Mouse (Mus musculus): ENCODE results near the gene Gse1. TPM values are rescaled to one million over a fixed set of nuclear protein-coding genes. Genes with fewer than 3 reads are reported as not detected.

The Gse1 gene
- polyA plus RNA-seq, 1 experiment from 2014 or later: 15.4 TPM

DNA sequence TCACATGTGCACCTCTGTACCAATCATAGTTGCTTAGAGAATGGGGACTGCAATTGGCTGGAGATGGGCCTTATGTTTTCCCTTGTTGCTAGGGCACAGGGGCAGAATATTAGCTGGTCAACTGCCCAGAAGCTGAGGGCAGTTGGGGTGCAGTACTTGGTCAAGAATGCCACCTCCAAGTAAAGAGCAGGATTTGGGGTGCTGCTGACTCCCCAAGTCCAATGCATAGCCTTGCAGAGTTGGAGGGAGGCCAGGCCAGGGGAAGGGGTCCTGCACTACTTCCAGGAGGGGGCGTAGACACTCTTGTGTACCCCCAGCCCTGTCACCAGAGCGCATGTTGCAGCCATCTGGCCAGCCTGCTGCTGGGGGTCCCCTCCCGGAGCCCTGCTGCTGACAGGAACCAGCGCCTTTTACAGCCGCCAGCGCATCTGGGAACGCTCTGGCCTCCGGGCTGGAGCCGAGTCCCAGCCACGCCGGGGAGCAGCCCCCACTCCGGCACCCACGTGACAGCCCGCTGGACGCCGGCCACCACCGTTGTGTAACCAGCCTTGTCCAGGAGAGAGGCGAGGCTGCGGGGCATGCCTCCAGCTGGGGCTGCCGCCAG is 37.3 kb upstream of the Gse1 start:
- ATAC-seq (ENCODE audit: low FRiP score, low read depth): peak; percentile 85
- Histone ChIP-seq H3K4me1 (replicated peaks) (peaks cover 25% of the 10 kb centered on the region), H3K9me3 (no peaks in the 10 kb centered on the region), H3K27me3 (no peaks in the 10 kb centered on the region), H3K27ac (replicated peaks) (peak overlapping the region; percentile 85), H3K9ac (no peak overlapping the region), H3K36me3 (no peaks in the 10 kb centered on the region), H3K4me2 (peak overlapping the region; percentile 54), H3K4me3 (no peak overlapping the region)
- 42% methylated on average over 18 of the region's 20 CpGs for WGBS

DNA sequence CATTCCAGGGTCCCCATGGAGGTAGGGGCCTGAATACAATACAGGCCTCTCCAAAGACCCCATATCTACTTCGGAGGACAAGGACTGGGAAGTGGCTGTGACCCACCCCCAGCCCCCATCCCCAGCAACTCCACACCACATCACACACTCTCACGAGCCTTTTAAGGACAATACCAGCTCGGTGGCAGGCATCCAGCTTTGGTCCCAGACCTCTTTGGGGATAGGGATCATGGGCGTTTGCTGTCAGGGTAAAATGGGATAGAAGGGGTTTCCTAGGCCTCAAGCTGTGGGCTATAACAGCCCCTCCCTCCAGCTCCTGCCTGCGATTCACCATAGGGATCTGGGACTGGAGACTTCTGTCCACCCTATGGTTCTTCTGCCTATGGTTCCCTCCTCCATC is 36.6 kb upstream of the Gse1 start:
- Histone ChIP-seq H3K36me3 (no peaks in the 10 kb centered on the region), H3K27me3 (no peaks in the 10 kb centered on the region), H3K4me3 (no peak overlapping the region), H3K27ac (replicated peaks) (peak overlapping the region; percentile 85; the same call in 1 of the 2 replicates), H3K9me3 (no peaks in the 10 kb centered on the region), H3K4me2 (no peak overlapping the region), H3K4me1 (replicated peaks) (peaks cover 18% of the 10 kb centered on the region), H3K9ac (no peak overlapping the region)
- ATAC-seq (ENCODE audit: low FRiP score, low read depth): no peak
- 64% methylated on average over 5 of the region's 5 CpGs for WGBS

DNA sequence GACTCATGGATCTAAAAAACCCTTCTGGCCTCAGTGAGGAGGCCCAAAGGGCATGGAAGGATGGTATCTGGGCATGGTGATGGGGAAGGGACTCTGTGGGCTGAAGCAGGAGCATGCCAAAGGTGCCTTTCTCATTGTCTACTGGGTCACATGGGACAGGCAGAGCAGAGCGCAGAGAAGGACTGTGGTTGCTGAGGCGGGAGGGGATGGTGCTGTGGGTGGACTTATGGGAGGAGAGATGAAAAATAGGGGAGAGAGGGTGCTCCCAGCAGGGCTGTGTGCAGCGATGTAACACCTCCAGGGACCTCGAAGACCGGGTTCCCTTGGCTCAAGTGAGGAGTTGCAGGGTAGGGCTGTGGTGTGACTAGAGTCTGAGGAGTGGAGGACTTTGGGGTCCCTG is 36.1 kb upstream of the Gse1 start:
- Histone ChIP-seq H3K4me3 (no peak overlapping the region), H3K4me1 (replicated peaks) (peaks cover 16% of the 10 kb centered on the region), H3K9me3 (no peaks in the 10 kb centered on the region), H3K36me3 (no peaks in the 10 kb centered on the region), H3K27me3 (no peaks in the 10 kb centered on the region), H3K27ac (replicated peaks) (no peak overlapping the region), H3K9ac (no peak overlapping the region), H3K4me2 (no peak overlapping the region)
- ATAC-seq (ENCODE audit: low FRiP score, low read depth): no peak
- 97% methylated on average over 5 of the region's 5 CpGs for WGBS

DNA sequence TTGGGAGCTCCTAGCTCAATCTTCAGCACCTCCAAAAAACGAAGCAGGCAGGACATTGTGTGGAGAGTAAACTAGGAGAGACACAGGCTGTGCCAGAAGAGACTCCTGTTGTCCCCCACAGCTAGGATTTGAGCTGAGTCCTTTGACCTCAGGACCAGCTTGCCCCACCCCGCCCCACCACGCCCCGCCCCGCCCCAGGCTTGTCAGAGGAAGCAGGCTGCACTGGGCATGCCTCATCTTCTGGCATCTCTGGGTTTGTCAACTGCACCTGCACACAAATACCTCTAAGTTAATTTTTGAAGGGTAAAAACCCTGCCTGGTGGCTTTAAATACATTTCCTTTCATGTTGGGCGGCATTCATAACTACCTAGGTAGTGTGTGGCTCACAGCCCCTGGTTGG is 26.9 kb upstream of the Gse1 start:
- Histone ChIP-seq H3K36me3 (no peaks in the 10 kb centered on the region), H3K9ac (no peak overlapping the region), H3K27ac (replicated peaks) (no peak overlapping the region), H3K4me1 (replicated peaks) (no peaks in the 10 kb centered on the region), H3K27me3 (no peaks in the 10 kb centered on the region), H3K4me3 (no peak overlapping the region), H3K9me3 (no peaks in the 10 kb centered on the region), H3K4me2 (no peak overlapping the region)
- ATAC-seq (ENCODE audit: low FRiP score, low read depth): no peak
- WGBS: 88% methylated on average over 6 of the region's 6 CpGs

DNA sequence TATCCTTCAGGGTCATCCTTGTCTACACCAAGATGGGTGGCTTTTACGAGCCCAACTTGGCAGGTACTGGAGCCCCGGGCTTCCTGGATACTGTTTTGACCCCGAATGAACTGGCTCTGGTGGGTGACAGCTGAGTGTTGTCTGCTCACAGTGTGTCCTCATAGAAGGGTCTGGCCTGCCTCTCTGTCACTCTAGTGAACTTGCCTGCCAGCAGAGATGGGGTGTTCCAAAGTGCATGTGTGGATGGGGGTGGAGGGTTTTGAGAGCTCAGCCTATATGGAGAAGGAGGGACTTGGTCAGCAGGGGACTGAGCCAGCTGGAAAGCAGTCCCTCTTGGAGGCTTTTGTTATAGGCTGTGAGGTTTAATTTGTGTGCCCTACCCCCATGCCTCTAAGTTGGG is 25.7 kb upstream of the Gse1 start:
- WGBS: 57% methylated on average over 3 of the region's 3 CpGs
- Histone ChIP-seq H3K36me3 (no peaks in the 10 kb centered on the region), H3K9ac (no peak overlapping the region), H3K4me2 (no peak overlapping the region), H3K4me1 (replicated peaks) (no peaks in the 10 kb centered on the region), H3K4me3 (no peak overlapping the region), H3K27ac (replicated peaks) (no peak overlapping the region), H3K27me3 (no peaks in the 10 kb centered on the region), H3K9me3 (no peaks in the 10 kb centered on the region)
- no peak for ATAC-seq (ENCODE audit: low FRiP score, low read depth)

DNA sequence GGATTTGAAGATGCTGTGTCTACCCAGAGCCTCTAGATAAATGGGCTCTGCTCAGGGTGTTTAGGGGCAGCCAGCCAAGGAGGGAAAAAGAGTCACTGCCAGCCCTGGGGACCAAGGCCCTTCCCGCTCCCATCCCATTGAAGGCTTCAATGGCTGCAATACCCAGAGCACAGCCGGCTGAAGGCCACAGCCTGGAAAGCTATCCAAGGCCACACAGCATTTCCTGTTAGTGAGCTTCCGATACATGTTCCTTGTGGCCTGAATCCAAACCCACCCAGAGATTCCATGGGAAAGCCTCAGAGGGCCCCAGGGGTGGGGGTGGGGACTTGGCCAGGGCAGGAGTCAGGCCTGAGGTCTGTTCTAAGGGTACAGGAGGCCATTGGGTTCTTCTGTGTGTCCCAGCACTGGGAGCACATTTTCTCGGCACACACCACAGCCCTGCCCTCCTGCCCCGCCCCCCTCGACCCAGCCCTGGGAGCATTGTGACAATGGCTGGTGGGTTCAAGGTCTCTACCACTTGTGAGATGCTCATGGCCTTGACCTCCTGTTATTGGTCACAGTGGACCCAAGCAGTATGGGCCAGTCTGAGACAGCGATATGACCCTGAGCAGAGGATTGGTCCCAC is 23.4 kb upstream of the Gse1 start:
- ATAC-seq (ENCODE audit: low FRiP score, low read depth): no peak
- Histone ChIP-seq H3K9me3 (no peaks in the 10 kb centered on the region), H3K27me3 (no peaks in the 10 kb centered on the region), H3K4me1 (replicated peaks) (no peaks in the 10 kb centered on the region), H3K4me3 (no peak overlapping the region), H3K9ac (no peak overlapping the region), H3K4me2 (no peak overlapping the region), H3K27ac (replicated peaks) (no peak overlapping the region), H3K36me3 (no peaks in the 10 kb centered on the region)
- 72% methylated on average over 7 of the region's 7 CpGs for WGBS

DNA sequence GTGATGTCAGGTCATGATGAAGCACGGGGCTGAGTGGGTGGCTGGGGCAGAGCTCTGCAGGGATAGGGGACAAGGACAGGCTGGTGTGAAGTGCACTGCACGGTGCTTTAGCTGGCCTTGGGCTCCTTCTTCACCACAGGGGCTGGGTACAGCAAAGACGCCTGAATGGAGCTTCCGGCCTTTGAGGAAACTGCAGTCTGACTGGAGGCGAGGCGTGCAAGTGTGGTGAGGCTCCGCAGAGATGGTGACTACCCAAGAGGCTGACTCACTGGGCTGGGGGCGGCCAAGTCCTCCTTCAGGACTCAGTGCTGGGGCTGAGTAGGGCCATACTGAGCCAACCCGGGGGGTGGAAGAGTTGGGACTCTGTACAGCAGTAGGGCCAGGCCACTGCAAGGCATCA is 22.3 kb upstream of the Gse1 start:
- H3K36me3 ChIP-seq: no peaks in the 10 kb centered on the region
- H3K4me1 ChIP-seq (replicated peaks): 0 out of 2 replicates have a peak, but pooled peaks cover under 1% of the 10 kb centered on the region
- H3K27me3 ChIP-seq: no peaks in the 10 kb centered on the region
- 82% methylated on average over 9 of the region's 9 CpGs for WGBS
- H3K4me2 ChIP-seq: no peak overlapping the region
- H3K27ac ChIP-seq (replicated peaks): no peak overlapping the region
- H3K9me3 ChIP-seq: no peaks in the 10 kb centered on the region
- H3K4me3 ChIP-seq: no peak overlapping the region
- no peak overlapping the region for H3K9ac ChIP-seq
- no peak for ATAC-seq (ENCODE audit: low FRiP score, low read depth)

DNA sequence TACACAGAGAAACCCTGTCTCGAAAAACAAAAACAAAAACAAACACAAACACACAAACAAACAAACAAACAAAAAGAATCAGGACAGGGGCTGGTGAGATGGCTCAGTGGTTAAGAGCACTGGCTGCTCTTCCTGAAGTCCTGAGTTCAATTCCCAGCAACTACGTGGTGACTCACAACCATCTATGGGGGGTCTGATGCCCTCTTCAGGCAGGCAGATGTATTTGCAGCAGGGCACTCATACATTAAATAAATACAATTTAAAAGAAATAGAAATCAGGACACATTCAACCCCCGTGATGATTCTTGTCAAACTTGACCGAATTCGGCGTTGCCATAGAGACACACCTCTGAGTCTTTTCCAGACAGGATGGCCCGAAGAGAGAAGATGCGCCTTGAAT is 20.9 kb upstream of the Gse1 start:
- no peak overlapping the region for H3K27ac ChIP-seq (replicated peaks)
- no peak overlapping the region for H3K9ac ChIP-seq
- no peaks in the 10 kb centered on the region for H3K36me3 ChIP-seq
- no peak overlapping the region for H3K4me2 ChIP-seq
- no peak overlapping the region for H3K4me3 ChIP-seq
- H3K4me1 ChIP-seq (replicated peaks): peaks cover 6% of the 10 kb centered on the region
- WGBS: 83% methylated on average over 8 of the region's 8 CpGs
- no peaks in the 10 kb centered on the region for H3K9me3 ChIP-seq
- no peak for ATAC-seq (ENCODE audit: low FRiP score, low read depth)
- H3K27me3 ChIP-seq: no peaks in the 10 kb centered on the region

DNA sequence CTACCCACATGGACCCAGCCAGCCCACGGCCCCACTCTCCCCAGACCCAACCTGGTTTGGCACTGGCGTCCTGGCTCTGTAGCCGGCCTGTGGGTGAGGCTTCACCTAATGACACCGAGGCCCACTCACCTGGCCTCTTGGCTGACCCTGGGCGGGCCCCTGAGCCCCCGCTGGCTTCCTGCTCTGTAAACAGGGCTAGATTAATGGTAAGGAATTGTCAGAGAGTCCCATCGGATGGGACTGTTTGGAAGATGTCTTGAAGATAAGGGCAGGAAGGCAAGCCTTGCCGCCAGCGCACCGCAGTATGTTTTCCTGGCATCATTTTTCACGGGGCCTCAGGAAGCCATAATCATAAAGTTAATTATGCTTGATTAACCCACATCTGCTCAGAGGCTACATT is 20.1 kb upstream of the Gse1 start:
- no peak overlapping the region for H3K27ac ChIP-seq (replicated peaks)
- no peaks in the 10 kb centered on the region for H3K9me3 ChIP-seq
- no peak for ATAC-seq (ENCODE audit: low FRiP score, low read depth)
- no peaks in the 10 kb centered on the region for H3K36me3 ChIP-seq
- peaks cover 6% of the 10 kb centered on the region for H3K4me1 ChIP-seq (replicated peaks)
- H3K4me3 ChIP-seq: no peak overlapping the region
- 58% methylated on average over 11 of the region's 11 CpGs for WGBS
- no peak overlapping the region for H3K9ac ChIP-seq
- H3K27me3 ChIP-seq: no peaks in the 10 kb centered on the region
- no peak overlapping the region for H3K4me2 ChIP-seq

DNA sequence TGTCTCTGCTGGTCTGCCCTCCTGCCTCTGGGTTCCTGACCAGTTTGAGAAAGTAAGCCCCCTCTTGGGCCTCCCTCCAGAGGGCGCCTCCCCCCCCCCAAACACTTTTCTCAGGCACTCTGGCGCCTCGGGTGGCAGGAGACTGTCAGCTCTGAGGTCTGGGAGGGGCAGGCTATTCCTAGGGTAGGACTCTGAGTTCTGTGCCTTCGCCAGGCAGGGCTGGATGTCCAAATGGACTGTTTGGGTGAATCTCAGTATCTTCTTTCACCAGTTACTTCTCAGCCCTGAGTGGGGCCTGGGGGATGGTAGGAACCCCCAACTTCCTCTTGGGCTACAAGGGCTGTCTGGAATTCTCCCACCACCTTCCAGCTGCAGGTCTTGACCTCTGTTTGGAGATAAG is 16.9 kb upstream of the Gse1 start:
- H3K4me3 ChIP-seq: no peak overlapping the region
- no peak overlapping the region for H3K27ac ChIP-seq (replicated peaks)
- peaks cover 26% of the 10 kb centered on the region for H3K4me1 ChIP-seq (replicated peaks)
- no peak overlapping the region for H3K4me2 ChIP-seq
- ATAC-seq (ENCODE audit: low FRiP score, low read depth): no peak
- no peak overlapping the region for H3K9ac ChIP-seq
- H3K9me3 ChIP-seq: no peaks in the 10 kb centered on the region
- no peaks in the 10 kb centered on the region for H3K27me3 ChIP-seq
- H3K36me3 ChIP-seq: no peaks in the 10 kb centered on the region
- WGBS: 17% methylated on average over 4 of the region's 4 CpGs

DNA sequence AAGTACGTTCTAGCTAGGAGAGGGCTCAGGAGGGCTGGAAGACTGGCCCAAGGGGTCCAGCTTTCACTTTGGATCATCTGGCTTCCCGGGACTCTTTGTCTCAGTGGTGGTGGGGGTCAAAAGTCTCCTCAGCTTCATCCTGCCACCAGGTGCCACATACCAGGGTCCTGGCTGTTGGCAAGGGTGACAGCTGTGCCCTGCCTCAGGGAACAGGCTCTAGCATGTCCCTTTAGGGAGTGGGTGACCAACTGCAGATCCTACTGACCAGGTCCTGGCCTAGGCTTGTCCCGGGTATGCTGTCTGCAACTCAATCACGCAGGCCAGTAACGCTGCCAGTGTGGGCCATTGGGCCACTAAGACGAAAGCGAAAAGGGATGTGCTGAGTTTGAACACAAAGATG is 15.7 kb upstream of the Gse1 start:
- no peaks in the 10 kb centered on the region for H3K27me3 ChIP-seq
- WGBS: 90% methylated on average over 7 of the region's 7 CpGs
- no peak for ATAC-seq (ENCODE audit: low FRiP score, low read depth)

DNA sequence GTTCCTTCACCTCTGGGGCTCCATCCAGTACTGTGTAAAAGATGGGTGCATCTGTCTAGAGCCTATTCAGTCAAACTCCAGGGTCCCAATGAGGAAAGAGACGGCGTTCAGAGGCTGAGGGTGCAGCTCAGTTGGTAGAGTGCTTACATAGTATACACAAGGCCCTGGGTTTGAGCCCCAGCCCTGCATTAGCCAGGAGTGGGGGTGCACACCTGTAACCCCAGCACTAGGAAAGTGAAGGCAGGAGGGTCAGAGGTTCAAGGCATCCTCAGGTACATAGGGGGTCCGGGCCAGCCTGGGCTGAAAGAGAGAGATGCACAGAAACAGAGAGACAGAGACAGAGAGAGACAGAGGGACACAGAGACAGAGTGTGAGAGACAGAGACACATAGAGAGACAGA is 15.0 kb upstream of the Gse1 start:
- WGBS: 94% methylated on average over 3 of the region's 3 CpGs
- Histone ChIP-seq H3K27ac (replicated peaks) (no peak overlapping the region), H3K36me3 (no peaks in the 10 kb centered on the region), H3K4me2 (no peak overlapping the region), H3K9ac (no peak overlapping the region), H3K4me1 (replicated peaks) (peaks cover 40% of the 10 kb centered on the region), H3K9me3 (no peaks in the 10 kb centered on the region), H3K27me3 (no peaks in the 10 kb centered on the region), H3K4me3 (no peak overlapping the region)
- no peak for ATAC-seq (ENCODE audit: low FRiP score, low read depth)

More for the DNA sequence above, 15.7 kb upstream of the Gse1 start:
- Histone ChIP-seq H3K9me3 (no peaks in the 10 kb centered on the region), H3K36me3 (no peaks in the 10 kb centered on the region), H3K4me2 (no peak overlapping the region), H3K27ac (replicated peaks) (no peak overlapping the region), H3K9ac (no peak overlapping the region), H3K4me3 (no peak overlapping the region), H3K4me1 (replicated peaks) (peaks cover 37% of the 10 kb centered on the region)

DNA sequence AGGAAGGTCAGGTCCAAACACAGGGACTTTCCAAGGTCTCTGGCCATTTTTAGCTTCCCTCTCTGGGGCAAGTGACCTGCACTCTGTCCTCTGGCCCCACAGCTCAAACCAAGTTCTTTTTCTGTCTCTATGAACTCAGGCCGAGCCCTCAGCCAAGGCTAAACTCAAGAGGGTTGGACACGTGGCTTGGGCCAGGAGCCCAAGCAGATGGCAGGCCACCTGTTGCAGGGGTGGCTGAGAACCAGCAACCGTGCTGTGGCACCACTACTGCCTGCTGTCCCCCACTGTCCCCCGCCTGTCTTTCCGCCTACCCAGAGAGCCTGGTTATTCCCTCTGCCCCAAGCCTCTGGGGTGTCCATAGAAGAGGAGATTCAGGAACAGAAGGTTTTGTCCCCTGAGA is 14.3 kb upstream of the Gse1 start:
- H3K4me3 ChIP-seq: no peak overlapping the region
- H3K36me3 ChIP-seq: no peaks in the 10 kb centered on the region
- H3K9me3 ChIP-seq: no peaks in the 10 kb centered on the region
- H3K9ac ChIP-seq: no peak overlapping the region
- no peak overlapping the region for H3K4me2 ChIP-seq
- ATAC-seq (ENCODE audit: low FRiP score, low read depth): no peak
- H3K4me1 ChIP-seq (replicated peaks): peaks cover 40% of the 10 kb centered on the region
- no peak overlapping the region for H3K27ac ChIP-seq (replicated peaks)
- H3K27me3 ChIP-seq: no peaks in the 10 kb centered on the region
- WGBS: 43% methylated on average over 5 of the region's 5 CpGs
